Mouse (Mus musculus): Measurements from ENCODE around the gene Ccne1.

Gene Ccne1

DNA sequence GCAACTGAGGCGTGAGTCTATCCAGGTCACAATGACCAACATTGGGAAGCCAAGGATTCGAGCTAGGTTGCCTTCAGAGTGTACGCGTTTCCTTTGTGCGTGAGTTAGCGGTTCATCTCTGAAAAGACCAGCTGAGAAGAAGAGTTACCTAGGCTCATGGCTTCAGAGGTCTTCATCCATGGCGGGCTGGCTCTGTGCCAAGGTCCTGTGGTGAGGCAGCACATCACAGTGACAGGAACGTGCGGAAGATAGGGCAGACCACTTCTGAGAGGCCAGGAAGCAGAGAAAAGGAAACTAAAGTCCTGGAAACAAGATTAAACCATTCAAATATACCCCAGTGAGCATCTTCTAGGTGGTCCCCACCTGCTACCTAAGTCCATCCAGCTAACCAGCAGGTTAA is 53.1 kb downstream of the Ccne1 start:
- DNase-seq (ENCODE audit: low spot score): no peak
